Mouse (Mus musculus) T-helper 1 cell (primary cell): Measurements from ENCODE around the gene Cdkn1b.

Source experiments
- in situ Hi-C: fragments of 300-600 bp; cut with MboI, MseI; formaldehyde crosslinking; loops from one replicate; pipeline ENCODE4 v1.15.1; 2025; ENCODE audit warnings: high pct_unique_total_duplicates

The Cdkn1b gene

GRCm38 (mm10) chr6:134956388-134956787 is 36.2 kb downstream of the Cdkn1b start:
- in situ Hi-C loops: no loop called here

- in situ Hi-C loops: no loop called here
These were observed 41.1 kb downstream of the Cdkn1b start for GRCm38 (mm10) chr6:134961286-134961685.

DNA sequence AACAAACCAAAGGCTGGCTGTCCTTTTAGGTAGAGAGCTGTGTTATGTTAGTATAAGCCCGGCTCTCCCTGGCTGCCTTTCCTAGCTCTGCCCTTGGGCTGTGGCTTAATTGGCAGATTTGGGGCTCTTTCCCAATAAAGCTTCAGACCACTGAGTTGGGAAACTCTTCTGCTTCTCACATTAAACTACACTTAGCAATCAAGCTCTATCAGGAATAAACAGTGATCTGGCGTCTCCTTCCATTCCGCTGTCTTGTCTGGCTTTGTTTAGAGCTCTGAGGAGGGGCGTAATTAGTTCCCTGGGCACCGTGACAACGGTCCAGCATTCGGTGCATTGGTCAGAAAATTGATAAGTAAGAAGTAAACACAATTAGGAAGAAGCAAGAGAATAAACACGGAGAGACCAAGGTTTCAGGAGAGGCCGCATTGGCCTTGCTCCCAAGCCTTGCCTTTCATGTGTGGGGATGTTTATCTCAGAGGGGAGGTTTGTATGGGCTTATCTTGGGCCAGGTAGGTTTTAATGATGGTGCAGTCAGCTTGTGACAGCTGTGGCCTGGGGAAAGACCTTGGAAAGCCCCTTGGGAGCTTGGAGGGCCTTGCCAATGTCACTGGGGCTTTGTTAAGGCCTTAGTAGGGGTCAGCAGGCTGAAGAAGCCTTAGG is 41.8 kb downstream of the Cdkn1b start:
- in situ Hi-C loops: no loop called here

GRCm38 (mm10) chr6:134962518-134962893 is 42.3 kb downstream of the Cdkn1b start:
- in situ Hi-C loops: no loop called here

- in situ Hi-C loops: no loop called here
These were observed 43.7 kb downstream of the Cdkn1b start for GRCm38 (mm10) chr6:134963910-134964309.

- in situ Hi-C loops: no loop called here
These were observed 46.5 kb downstream of the Cdkn1b start for GRCm38 (mm10) chr6:134966681-134967080.

- in situ Hi-C loops: no loop called here
These were observed 48.1 kb downstream of the Cdkn1b start for GRCm38 (mm10) chr6:134968326-134968725.

- in situ Hi-C loops: no loop called here
These were observed 49.3 kb downstream of the Cdkn1b start for GRCm38 (mm10) chr6:134969498-134969897.

- in situ Hi-C loops: no loop called here
These were observed 51.9 kb downstream of the Cdkn1b start for GRCm38 (mm10) chr6:134972096-134972495.
